Mouse (Mus musculus) small intestine, adult 2 months (tissue): ENCODE data around the gene Olfr1423.

Experiments used
- CTCF ChIP-seq: fragments of 200-500 bp; IDR thresholded peaks from 2 replicates; pipeline ENCODE4 v1.5.1; 2012; ENCODE audit warnings: low read depth, mild to moderate bottlenecking, control low read depth, inconsistent platforms, low read length, moderate library complexity, mixed read lengths; ENCODE audit not compliant: insufficient replicate concordance, insufficient read length; ENCODE audit errors: extremely low read depth
- POLR2A ChIP-seq: fragments of 200-500 bp; IDR thresholded peaks from 2 replicates; pipeline ENCODE4 v1.6.1; 2012; ENCODE audit warnings: low read depth, mild to moderate bottlenecking, control low read depth, inconsistent platforms, low read length, moderate library complexity

DNA sequence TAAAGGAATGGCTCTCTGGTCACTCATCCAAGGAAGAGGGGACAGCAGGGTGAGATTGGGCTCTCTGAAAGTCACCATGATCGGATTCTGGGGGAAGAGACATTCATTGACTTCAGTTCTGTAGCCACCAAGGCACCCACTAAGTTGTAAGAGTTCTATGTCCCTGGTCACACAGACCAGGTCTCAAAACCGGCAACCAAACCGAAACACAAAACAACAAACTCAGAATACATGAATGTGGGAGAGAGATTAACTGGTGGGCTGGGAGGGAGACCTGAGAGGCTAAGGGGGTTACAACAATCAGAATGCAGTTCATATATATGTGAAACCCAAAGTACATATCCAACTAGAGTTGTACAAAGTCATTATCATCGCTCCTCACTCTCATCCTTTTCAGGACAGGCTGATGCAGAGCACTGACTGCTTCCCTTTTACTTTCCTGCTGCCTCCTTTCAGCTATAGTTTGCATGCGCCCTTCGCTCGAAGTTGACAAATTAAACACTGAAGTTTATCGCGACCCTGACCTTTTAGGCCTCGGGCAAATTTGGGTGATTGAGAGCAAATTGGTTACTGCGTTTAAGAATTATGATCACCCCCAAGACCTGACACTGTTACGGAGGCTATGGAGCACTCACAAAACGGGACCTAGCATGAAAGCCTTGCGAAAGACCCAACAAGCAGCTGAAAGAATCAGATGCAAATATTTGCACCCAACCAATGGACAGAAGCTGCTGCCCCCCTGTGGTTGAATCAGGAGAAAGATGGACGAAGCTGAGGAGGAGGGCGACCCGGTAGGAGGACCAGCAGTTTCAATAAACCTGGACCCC, 33.8 kb downstream of the Olfr1423 start:
- peak; percentile 60; the same call in 1 of the 2 replicates for TF ChIP-seq CTCF
- no peak for TF ChIP-seq POLR2A
